Mouse (Mus musculus): ENCODE measurements at regions not wholly inside any gene's neighbourhood (a gene's known extent, or its start where the extent isn't known, plus 50 kb on each side); places are given as distances from the start of the nearest gene placed in this dataset.
A peak's percentile ranks its signal among the peaks of the same experiment; 100 is the strongest.

DNA sequence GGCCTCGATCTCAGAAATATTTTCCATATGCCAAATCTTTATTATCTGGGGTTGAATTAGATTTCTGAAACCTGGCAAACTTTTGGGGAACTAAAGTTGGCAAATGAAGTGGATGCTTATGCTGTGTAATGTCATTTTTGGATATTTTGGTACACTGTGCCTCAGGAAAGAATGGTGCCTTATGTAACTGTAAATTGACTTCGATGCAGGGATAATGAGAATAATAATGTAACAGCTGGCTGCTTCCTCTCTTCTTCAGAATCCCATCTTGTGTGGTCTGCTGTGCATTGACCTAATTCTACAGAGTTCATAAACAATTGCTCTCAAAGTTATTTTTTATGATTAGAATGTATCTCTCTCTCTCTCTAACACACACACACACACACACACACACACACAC is 545.6 kb downstream of the Tfap2b start:
- H3K4me1 ChIP-seq (ENCODE audit: control insufficient read depth, insufficient read depth, low read length): no peaks in the 10 kb centered on the region
- no peaks in the 10 kb centered on the region for H3K36me3 ChIP-seq (ENCODE audit: control insufficient read depth, insufficient read depth, low read length)
- no peak for ATAC-seq (ENCODE audit: low FRiP score, low TSS enrichment)
- H3K9ac ChIP-seq (replicated peaks; ENCODE audit: low read length): no peak overlapping the region
- 90% methylated on average over 2 of the region's 2 CpGs for WGBS
- no peak overlapping the region for H3K4me3 ChIP-seq (replicated peaks; ENCODE audit: low read depth, low read length)
- H3K9me3 ChIP-seq (ENCODE audit: control insufficient read depth, low read length): no peaks in the 10 kb centered on the region
- H3K4me2 ChIP-seq (ENCODE audit: low read length): no peak overlapping the region
- no peaks in the 10 kb centered on the region for H3K27me3 ChIP-seq (ENCODE audit: control insufficient read depth, insufficient read depth, low read length)
- no peak for DNase-seq
- H3K27ac ChIP-seq (replicated peaks; ENCODE audit: low read depth, low read length): no peak overlapping the region

- no peak overlapping the region for H3K4me3 ChIP-seq (replicated peaks; ENCODE audit: low read depth, low read length)
- H3K27me3 ChIP-seq (ENCODE audit: control insufficient read depth, insufficient read depth, low read length): no peaks in the 10 kb centered on the region
- H3K4me2 ChIP-seq (ENCODE audit: low read length): no peak overlapping the region
- no peaks in the 10 kb centered on the region for H3K9me3 ChIP-seq (ENCODE audit: control insufficient read depth, low read length)
- no peaks in the 10 kb centered on the region for H3K36me3 ChIP-seq (ENCODE audit: control insufficient read depth, insufficient read depth, low read length)
- H3K4me1 ChIP-seq (ENCODE audit: control insufficient read depth, insufficient read depth, low read length): no peaks in the 10 kb centered on the region
- no peak for DNase-seq
- H3K9ac ChIP-seq (replicated peaks; ENCODE audit: low read length): no peak overlapping the region
- no peak for ATAC-seq (ENCODE audit: low FRiP score, low TSS enrichment)
- no peak overlapping the region for H3K27ac ChIP-seq (replicated peaks; ENCODE audit: low read depth, low read length)
- WGBS: 50% methylated on average over 3 of the region's 3 CpGs
These were observed 549.3 kb downstream of the Tfap2b start for GRCm38 (mm10) chr1:19757921-19758436.

DNA sequence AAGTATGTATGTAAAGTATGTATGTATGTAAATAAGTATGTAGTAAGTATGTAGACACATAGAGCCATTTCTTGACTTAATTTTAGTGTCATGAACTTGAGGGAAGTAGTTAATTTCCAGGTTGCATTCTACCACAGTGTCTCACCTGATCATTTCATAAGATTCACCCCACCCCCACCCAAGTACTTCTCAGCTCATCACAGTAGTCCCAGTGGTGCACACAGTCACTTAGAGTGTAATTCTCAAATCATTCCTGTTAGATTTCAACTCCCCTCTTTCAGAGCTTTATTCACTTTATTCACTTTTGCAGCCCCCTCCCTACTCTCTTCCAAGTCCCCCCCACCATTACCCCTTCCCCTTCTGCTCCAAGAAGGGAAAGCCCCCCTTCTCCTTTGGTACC is 558.2 kb downstream of the Tfap2b start:
- Histone ChIP-seq H3K27ac (replicated peaks; ENCODE audit: low read depth, low read length) (no peak overlapping the region), H3K4me1 (ENCODE audit: control insufficient read depth, insufficient read depth, low read length) (peaks cover 4% of the 10 kb centered on the region; the same call in 1 of the 2 replicates), H3K9me3 (ENCODE audit: control insufficient read depth, low read length) (no peaks in the 10 kb centered on the region), H3K36me3 (ENCODE audit: control insufficient read depth, insufficient read depth, low read length) (no peaks in the 10 kb centered on the region), H3K4me2 (ENCODE audit: low read length) (no peak overlapping the region), H3K4me3 (replicated peaks; ENCODE audit: low read depth, low read length) (no peak overlapping the region), H3K27me3 (ENCODE audit: control insufficient read depth, insufficient read depth, low read length) (no peaks in the 10 kb centered on the region), H3K9ac (replicated peaks; ENCODE audit: low read length) (no peak overlapping the region)
- ATAC-seq (ENCODE audit: low FRiP score, low TSS enrichment) (no peak), DNase-seq (no peak)

DNA sequence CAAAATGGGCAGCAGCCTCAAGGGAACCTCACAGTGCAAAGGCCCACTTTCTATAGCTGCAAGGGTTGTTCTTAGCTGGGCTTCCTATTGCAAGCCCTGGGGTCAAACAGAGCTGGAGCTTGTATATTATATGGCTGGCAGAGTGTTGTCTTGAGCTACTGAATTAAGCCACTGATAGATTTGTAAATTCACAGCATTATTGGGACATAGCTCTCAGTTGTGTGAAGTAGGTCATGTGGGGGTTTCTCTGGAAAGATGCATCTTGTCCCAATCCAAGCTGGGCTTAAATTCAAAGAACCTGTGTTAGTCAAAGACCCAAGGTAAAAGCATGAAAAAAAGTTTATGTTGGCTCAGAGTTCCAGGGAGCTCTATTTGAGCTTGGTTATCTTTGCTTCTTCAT is 563.6 kb downstream of the Tfap2b start:
- DNase-seq (no peak), ATAC-seq (ENCODE audit: low FRiP score, low TSS enrichment) (no peak)
- Histone ChIP-seq H3K4me3 (replicated peaks; ENCODE audit: low read depth, low read length) (no peak overlapping the region), H3K36me3 (ENCODE audit: control insufficient read depth, insufficient read depth, low read length) (no peaks in the 10 kb centered on the region), H3K27ac (replicated peaks; ENCODE audit: low read depth, low read length) (no peak overlapping the region), H3K9ac (replicated peaks; ENCODE audit: low read length) (no peak overlapping the region), H3K4me1 (ENCODE audit: control insufficient read depth, insufficient read depth, low read length) (peaks cover 2% of the 10 kb centered on the region; the same call in 1 of the 2 replicates), H3K27me3 (ENCODE audit: control insufficient read depth, insufficient read depth, low read length) (no peaks in the 10 kb centered on the region), H3K9me3 (ENCODE audit: control insufficient read depth, low read length) (no peaks in the 10 kb centered on the region), H3K4me2 (ENCODE audit: low read length) (no peak overlapping the region)

DNA sequence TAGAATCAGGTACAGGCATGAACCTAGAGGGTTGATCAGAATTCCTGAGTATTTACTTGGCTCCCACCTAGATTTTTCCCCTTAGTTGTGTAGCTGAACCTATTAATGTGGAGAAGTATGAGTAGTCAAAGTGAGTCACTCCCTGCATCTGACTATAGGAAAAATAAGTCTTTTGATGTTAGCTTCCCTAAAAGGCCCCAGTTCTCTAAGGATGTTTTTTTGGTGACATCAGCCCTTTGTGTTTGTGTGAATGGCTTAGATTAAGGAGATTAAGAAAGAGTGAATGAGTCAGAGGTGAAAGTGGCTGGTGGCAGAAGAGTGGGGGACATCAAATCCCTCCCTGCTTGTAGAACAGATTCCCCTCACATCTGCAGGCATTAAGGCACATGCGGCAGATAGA is 565.8 kb downstream of the Tfap2b start:
- 21% methylated on average over 1 of the region's 1 CpGs for WGBS
- no peak for ATAC-seq (ENCODE audit: low FRiP score, low TSS enrichment)
- no peak overlapping the region for H3K9ac ChIP-seq (replicated peaks; ENCODE audit: low read length)
- H3K36me3 ChIP-seq (ENCODE audit: control insufficient read depth, insufficient read depth, low read length): no peaks in the 10 kb centered on the region
- H3K9me3 ChIP-seq (ENCODE audit: control insufficient read depth, low read length): no peaks in the 10 kb centered on the region
- no peak for DNase-seq
- H3K4me1 ChIP-seq (ENCODE audit: control insufficient read depth, insufficient read depth, low read length): no peaks in the 10 kb centered on the region
- no peak overlapping the region for H3K4me2 ChIP-seq (ENCODE audit: low read length)
- no peaks in the 10 kb centered on the region for H3K27me3 ChIP-seq (ENCODE audit: control insufficient read depth, insufficient read depth, low read length)
- H3K27ac ChIP-seq (replicated peaks; ENCODE audit: low read depth, low read length): no peak overlapping the region
- H3K4me3 ChIP-seq (replicated peaks; ENCODE audit: low read depth, low read length): no peak overlapping the region

DNA sequence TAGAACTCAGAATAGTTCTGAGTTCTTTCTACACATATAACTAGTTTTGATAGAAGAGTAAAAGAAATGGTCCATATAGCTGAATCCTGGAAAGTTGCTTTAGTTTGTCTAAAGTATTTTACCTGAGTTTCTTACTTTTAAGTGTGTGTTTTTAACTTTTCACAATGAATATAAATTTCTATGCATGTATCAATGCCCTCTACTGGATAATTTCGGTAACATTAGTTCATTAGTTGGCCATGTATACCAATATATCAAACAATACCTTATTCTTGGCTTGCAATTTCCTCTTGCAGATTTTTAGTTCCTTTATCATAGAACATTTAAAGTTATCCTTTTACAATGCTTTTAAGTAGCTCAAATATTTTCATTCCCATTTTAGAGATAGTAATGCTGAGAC is 568.8 kb downstream of the Tfap2b start:
- ATAC-seq (ENCODE audit: low FRiP score, low TSS enrichment) (no peak), DNase-seq (peak; percentile 13)
- no peaks in the 10 kb centered on the region for H3K27me3 ChIP-seq (ENCODE audit: control insufficient read depth, insufficient read depth, low read length)
- no peak overlapping the region for H3K27ac ChIP-seq (replicated peaks; ENCODE audit: low read depth, low read length)
- H3K4me3 ChIP-seq (replicated peaks; ENCODE audit: low read depth, low read length): no peak overlapping the region
- H3K4me2 ChIP-seq (ENCODE audit: low read length): no peak overlapping the region
- 86% methylated on average over 1 of the region's 1 CpGs for WGBS
- no peak overlapping the region for H3K9ac ChIP-seq (replicated peaks; ENCODE audit: low read length)
- H3K9me3 ChIP-seq (ENCODE audit: control insufficient read depth, low read length): no peaks in the 10 kb centered on the region
- no peaks in the 10 kb centered on the region for H3K36me3 ChIP-seq (ENCODE audit: control insufficient read depth, insufficient read depth, low read length)
- no peaks in the 10 kb centered on the region for H3K4me1 ChIP-seq (ENCODE audit: control insufficient read depth, insufficient read depth, low read length)

- Histone ChIP-seq H3K36me3 (ENCODE audit: control insufficient read depth, insufficient read depth, low read length) (no peaks in the 10 kb centered on the region), H3K9ac (replicated peaks; ENCODE audit: low read length) (no peak overlapping the region), H3K27me3 (ENCODE audit: control insufficient read depth, insufficient read depth, low read length) (no peaks in the 10 kb centered on the region), H3K4me3 (replicated peaks; ENCODE audit: low read depth, low read length) (no peak overlapping the region), H3K4me2 (ENCODE audit: low read length) (no peak overlapping the region), H3K9me3 (ENCODE audit: control insufficient read depth, low read length) (no peaks in the 10 kb centered on the region), H3K4me1 (ENCODE audit: control insufficient read depth, insufficient read depth, low read length) (no peaks in the 10 kb centered on the region), H3K27ac (replicated peaks; ENCODE audit: low read depth, low read length) (no peak overlapping the region)
- ATAC-seq (ENCODE audit: low FRiP score, low TSS enrichment) (no peak), DNase-seq (no peak)
- WGBS: 73% methylated on average over 2 of the region's 2 CpGs
These were observed 578.3 kb downstream of the Tfap2b start for GRCm38 (mm10) chr1:19786971-19787370.

DNA sequence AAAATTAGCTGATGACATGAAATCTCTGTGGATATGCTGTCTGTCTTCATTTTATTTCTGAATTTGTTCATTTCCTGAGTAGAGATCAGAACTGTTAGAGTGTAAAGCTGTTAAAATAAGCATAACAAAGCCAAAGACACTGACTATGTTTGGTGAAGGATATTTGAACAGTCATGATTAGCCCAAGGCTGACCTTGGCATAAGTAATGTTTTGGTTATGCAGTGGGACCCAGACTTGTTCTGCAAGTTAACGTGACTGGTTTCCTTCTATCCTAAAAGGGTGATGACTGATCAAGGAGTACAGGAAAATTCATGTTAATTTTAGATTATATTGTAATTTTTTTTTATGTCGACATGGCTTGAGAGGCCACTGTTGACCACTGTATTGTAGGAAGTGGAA is 585.4 kb downstream of the Tfap2b start:
- ATAC-seq (ENCODE audit: low FRiP score, low TSS enrichment) (no peak), DNase-seq (no peak)
- Histone ChIP-seq H3K4me3 (replicated peaks; ENCODE audit: low read depth, low read length) (no peak overlapping the region), H3K36me3 (ENCODE audit: control insufficient read depth, insufficient read depth, low read length) (no peaks in the 10 kb centered on the region), H3K4me1 (ENCODE audit: control insufficient read depth, insufficient read depth, low read length) (no peaks in the 10 kb centered on the region), H3K4me2 (ENCODE audit: low read length) (no peak overlapping the region), H3K27me3 (ENCODE audit: control insufficient read depth, insufficient read depth, low read length) (no peaks in the 10 kb centered on the region), H3K27ac (replicated peaks; ENCODE audit: low read depth, low read length) (no peak overlapping the region), H3K9ac (replicated peaks; ENCODE audit: low read length) (no peak overlapping the region), H3K9me3 (ENCODE audit: control insufficient read depth, low read length) (no peaks in the 10 kb centered on the region)
- WGBS: 89% methylated on average over 2 of the region's 2 CpGs

DNA sequence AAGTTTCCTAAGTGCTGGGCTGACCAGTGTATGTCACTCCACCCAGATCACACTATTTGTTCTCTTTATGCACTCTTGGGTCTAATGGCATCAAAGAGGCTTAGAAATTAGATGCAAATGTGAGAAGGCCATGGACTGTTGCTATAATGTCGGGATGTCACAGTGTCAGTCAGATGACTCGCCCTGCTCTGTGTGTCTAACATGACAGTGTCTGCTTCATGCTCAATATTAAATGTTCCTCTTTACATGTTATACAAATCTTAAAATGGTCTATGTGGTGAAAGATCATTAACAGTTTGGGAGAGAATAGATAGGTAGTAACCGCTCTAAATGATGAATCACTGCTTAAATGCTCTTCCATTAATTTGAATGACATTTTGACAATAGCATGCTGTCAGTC is 617.2 kb downstream of the Tfap2b start:
- Histone ChIP-seq H3K36me3 (ENCODE audit: control insufficient read depth, insufficient read depth, low read length) (no peaks in the 10 kb centered on the region), H3K9ac (replicated peaks; ENCODE audit: low read length) (no peak overlapping the region), H3K4me2 (ENCODE audit: low read length) (no peak overlapping the region), H3K9me3 (ENCODE audit: control insufficient read depth, low read length) (no peaks in the 10 kb centered on the region; the same call in 1 of the 2 replicates), H3K4me1 (ENCODE audit: control insufficient read depth, insufficient read depth, low read length) (no peaks in the 10 kb centered on the region), H3K27ac (replicated peaks; ENCODE audit: low read depth, low read length) (no peak overlapping the region), H3K27me3 (ENCODE audit: control insufficient read depth, insufficient read depth, low read length) (no peaks in the 10 kb centered on the region), H3K4me3 (replicated peaks; ENCODE audit: low read depth, low read length) (no peak overlapping the region)
- WGBS: 46% methylated on average over 3 of the region's 3 CpGs
- DNase-seq (peak; percentile 5), ATAC-seq (ENCODE audit: low FRiP score, low TSS enrichment) (no peak)

Measured in midbrain, embryonic 14.5 days (tissue).